Mouse (Mus musculus): ENCODE measurements around the gene Slco1a5. TPM values are rescaled to one million over a fixed set of nuclear protein-coding genes. Genes with fewer than 3 reads are reported as not detected.

Slco1a5 gene
- polyA plus RNA-seq (2014; fragmentation: Nextera tagmentation; extraction: Ambion mirVana) = not detected in 2 replicates

DNA sequence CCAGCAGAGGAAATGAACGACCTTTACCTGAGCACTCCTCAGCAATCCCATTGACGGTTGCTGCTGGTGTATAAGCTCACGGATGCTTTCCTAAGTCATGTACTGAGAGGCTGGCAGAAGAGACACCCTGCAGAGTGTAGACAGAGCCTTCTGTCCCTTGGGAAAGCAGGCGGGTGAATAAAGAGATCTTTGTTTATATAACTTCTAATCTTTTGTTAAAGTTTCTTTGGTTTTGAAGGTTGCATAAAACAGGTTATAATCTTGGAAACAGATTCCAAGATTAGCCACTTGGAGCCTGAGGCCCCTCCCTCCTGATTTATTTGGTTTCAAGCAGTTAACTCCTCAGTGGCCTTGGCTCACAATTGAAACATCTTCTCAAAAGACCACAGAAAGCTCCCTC is at the start of gene Slco1a5:
Slco1a5 (minus strand) TSS at position 101 of the 400 bp plus-strand sequence.
- Histone ChIP-seq H3K36me3 (ENCODE audit: control insufficient read depth, insufficient read depth, low read length) (no peaks in the 10 kb centered on the region), H3K27me3 (ENCODE audit: control insufficient read depth, insufficient read depth, low read length) (no peaks in the 10 kb centered on the region), H3K9me3 (replicated peaks; ENCODE audit: control insufficient read depth, low read length) (no peaks in the 10 kb centered on the region), H3K4me1 (ENCODE audit: control insufficient read depth, insufficient read depth, low read length) (no peaks in the 10 kb centered on the region), H3K27ac (ENCODE audit: low read depth, low read length) (no peak within 1 kb of the TSS), H3K4me2 (no peak within 1 kb of the TSS), H3K4me3 (ENCODE audit: low read depth, low read length) (no peak within 1 kb of the TSS), H3K9ac (ENCODE audit: low read depth, low read length) (no peak within 1 kb of the TSS)
- no peak for ATAC-seq (replicated peaks; ENCODE audit: insufficient number of reproducible peaks, low FRiP score, low TSS enrichment)
- WGBS (ENCODE audit: insufficient replicate concordance) = 30% methylated on average over 4 of the region's 4 CpGs

DNA sequence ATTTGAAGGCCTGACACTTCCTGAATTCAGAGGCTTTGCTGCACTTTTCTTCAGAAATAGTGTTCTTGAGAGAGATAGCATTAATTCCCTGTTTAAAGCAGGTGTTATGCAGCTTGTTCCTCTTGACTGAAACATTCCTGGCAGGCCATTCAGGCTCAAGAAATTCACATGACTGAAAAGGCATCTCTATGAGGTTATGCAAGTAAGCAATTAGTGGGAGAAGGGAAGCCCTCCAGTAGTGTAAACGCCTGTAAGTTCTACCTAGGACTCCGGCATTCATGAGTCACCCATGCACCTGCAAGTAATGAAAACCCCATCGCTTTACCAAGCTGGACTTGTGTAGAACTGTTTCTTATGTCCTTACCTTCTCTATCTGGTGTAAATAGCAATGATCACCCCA is 46.8 kb upstream of the Slco1a5 start:
- H3K9me3 ChIP-seq (replicated peaks; ENCODE audit: control insufficient read depth, low read length) = no peaks in the 10 kb centered on the region
- no peak for ATAC-seq (replicated peaks; ENCODE audit: insufficient number of reproducible peaks, low FRiP score, low TSS enrichment)
- H3K9ac ChIP-seq (ENCODE audit: low read depth, low read length) = no peak overlapping the region
- 84% methylated on average over 3 of the region's 3 CpGs for WGBS (ENCODE audit: insufficient replicate concordance)
- H3K4me2 ChIP-seq = no peak overlapping the region
- H3K36me3 ChIP-seq (ENCODE audit: control insufficient read depth, insufficient read depth, low read length) = peaks cover 8% of the 10 kb centered on the region; the same call in 1 of the 2 replicates
- no peak overlapping the region for H3K4me3 ChIP-seq (ENCODE audit: low read depth, low read length)
- H3K4me1 ChIP-seq (ENCODE audit: control insufficient read depth, insufficient read depth, low read length) = no peaks in the 10 kb centered on the region
- H3K27me3 ChIP-seq (ENCODE audit: control insufficient read depth, insufficient read depth, low read length) = no peaks in the 10 kb centered on the region
- H3K27ac ChIP-seq (ENCODE audit: low read depth, low read length) = no peak overlapping the region

DNA sequence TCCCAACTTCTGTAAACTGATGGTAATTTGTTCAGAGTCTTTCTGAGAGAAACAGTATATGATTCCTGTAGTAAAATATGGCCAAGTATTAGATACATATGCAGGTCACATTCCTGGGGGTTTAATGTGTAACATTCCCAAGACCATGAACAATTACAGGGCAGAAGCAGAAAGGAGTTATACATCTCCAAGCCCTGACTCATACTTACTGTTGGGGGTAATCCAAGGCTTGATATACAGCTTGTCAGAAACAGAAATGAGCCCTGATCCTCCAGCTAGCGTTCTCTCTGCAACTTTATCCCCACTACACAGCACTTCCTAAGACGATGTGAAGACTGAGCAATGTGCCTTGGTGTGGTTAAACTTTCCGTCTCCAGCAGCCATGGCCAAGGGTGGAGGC is 44.8 kb upstream of the Slco1a5 start:
- WGBS (ENCODE audit: insufficient replicate concordance) = 94% methylated on average over 3 of the region's 3 CpGs
- Histone ChIP-seq H3K36me3 (ENCODE audit: control insufficient read depth, insufficient read depth, low read length) (peaks cover 7% of the 10 kb centered on the region; the same call in 1 of the 2 replicates), H3K9ac (ENCODE audit: low read depth, low read length) (no peak overlapping the region), H3K27ac (ENCODE audit: low read depth, low read length) (no peak overlapping the region), H3K9me3 (replicated peaks; ENCODE audit: control insufficient read depth, low read length) (no peaks in the 10 kb centered on the region), H3K27me3 (ENCODE audit: control insufficient read depth, insufficient read depth, low read length) (no peaks in the 10 kb centered on the region), H3K4me2 (no peak overlapping the region), H3K4me3 (ENCODE audit: low read depth, low read length) (no peak overlapping the region), H3K4me1 (ENCODE audit: control insufficient read depth, insufficient read depth, low read length) (no peaks in the 10 kb centered on the region)
- no peak for ATAC-seq (replicated peaks; ENCODE audit: insufficient number of reproducible peaks, low FRiP score, low TSS enrichment)

GRCm38 (mm10) chr6:142366473-142367018 is 43.8 kb upstream of the Slco1a5 start:
- no peak overlapping the region for H3K9ac ChIP-seq (ENCODE audit: low read depth, low read length)
- no peak overlapping the region for H3K4me2 ChIP-seq
- no peak for ATAC-seq (replicated peaks; ENCODE audit: insufficient number of reproducible peaks, low FRiP score, low TSS enrichment)
- H3K27ac ChIP-seq (ENCODE audit: low read depth, low read length) = no peak overlapping the region
- 88% methylated on average over 10 of the region's 10 CpGs for WGBS (ENCODE audit: insufficient replicate concordance)
- H3K27me3 ChIP-seq (ENCODE audit: control insufficient read depth, insufficient read depth, low read length) = no peaks in the 10 kb centered on the region
- no peaks in the 10 kb centered on the region for H3K4me1 ChIP-seq (ENCODE audit: control insufficient read depth, insufficient read depth, low read length)
- H3K9me3 ChIP-seq (replicated peaks; ENCODE audit: control insufficient read depth, low read length) = no peaks in the 10 kb centered on the region
- H3K36me3 ChIP-seq (ENCODE audit: control insufficient read depth, insufficient read depth, low read length) = 0 out of 2 replicates have a peak, but pooled peaks cover 5% of the 10 kb centered on the region
- no peak overlapping the region for H3K4me3 ChIP-seq (ENCODE audit: low read depth, low read length)

DNA sequence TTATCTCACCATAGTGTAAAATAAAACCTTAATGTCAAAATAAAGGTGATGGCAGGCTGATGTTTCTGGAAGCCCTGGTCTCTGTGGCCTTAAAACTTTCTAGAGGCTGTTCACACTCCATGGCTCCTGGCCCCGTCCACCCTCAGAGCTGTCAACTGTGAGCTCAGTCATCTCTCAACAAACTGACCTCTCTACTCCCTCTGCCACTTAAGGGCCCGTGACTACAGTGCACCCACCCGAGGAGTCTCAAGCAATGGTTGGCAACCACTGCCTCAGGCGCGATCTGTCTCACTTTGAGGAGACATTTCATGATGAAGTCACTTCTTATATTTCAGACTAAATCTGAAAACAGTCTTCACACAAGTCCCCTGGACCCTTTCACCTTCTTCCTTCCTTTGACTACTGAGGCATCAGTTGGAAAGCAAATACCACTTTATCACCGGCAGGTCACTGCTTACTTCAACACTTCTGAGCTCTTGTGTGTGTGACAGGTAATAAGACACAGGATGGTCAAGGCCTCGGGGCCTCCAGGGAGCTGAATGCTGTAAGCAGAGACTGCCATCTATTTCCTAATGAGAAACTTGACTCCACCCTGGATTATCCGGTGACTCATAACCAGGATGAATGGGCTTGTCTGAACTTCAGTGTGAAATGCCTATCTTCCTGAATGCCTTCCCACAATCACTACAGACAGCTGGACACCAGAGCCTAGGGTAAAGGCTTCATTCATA is 43.1 kb upstream of the Slco1a5 start:
- Histone ChIP-seq H3K4me2 (no peak overlapping the region), H3K9ac (ENCODE audit: low read depth, low read length) (no peak overlapping the region), H3K27me3 (ENCODE audit: control insufficient read depth, insufficient read depth, low read length) (no peaks in the 10 kb centered on the region), H3K36me3 (ENCODE audit: control insufficient read depth, insufficient read depth, low read length) (0 out of 2 replicates have a peak, but pooled peaks cover 5% of the 10 kb centered on the region), H3K4me1 (ENCODE audit: control insufficient read depth, insufficient read depth, low read length) (no peaks in the 10 kb centered on the region), H3K4me3 (ENCODE audit: low read depth, low read length) (no peak overlapping the region), H3K27ac (ENCODE audit: low read depth, low read length) (no peak overlapping the region), H3K9me3 (replicated peaks; ENCODE audit: control insufficient read depth, low read length) (no peaks in the 10 kb centered on the region)
- 75% methylated on average over 8 of the region's 8 CpGs for WGBS (ENCODE audit: insufficient replicate concordance)
- no peak for ATAC-seq (replicated peaks; ENCODE audit: insufficient number of reproducible peaks, low FRiP score, low TSS enrichment)

GRCm38 (mm10) chr6:142363019-142363576 is 40.3 kb upstream of the Slco1a5 start:
- peaks cover 11% of the 10 kb centered on the region for H3K36me3 ChIP-seq (ENCODE audit: control insufficient read depth, insufficient read depth, low read length)
- H3K9ac ChIP-seq (ENCODE audit: low read depth, low read length) = no peak overlapping the region
- no peaks in the 10 kb centered on the region for H3K9me3 ChIP-seq (replicated peaks; ENCODE audit: control insufficient read depth, low read length)
- ATAC-seq (replicated peaks; ENCODE audit: insufficient number of reproducible peaks, low FRiP score, low TSS enrichment) = no peak
- H3K27me3 ChIP-seq (ENCODE audit: control insufficient read depth, insufficient read depth, low read length) = no peaks in the 10 kb centered on the region
- no peaks in the 10 kb centered on the region for H3K4me1 ChIP-seq (ENCODE audit: control insufficient read depth, insufficient read depth, low read length)
- H3K4me2 ChIP-seq = no peak overlapping the region
- 78% methylated on average over 9 of the region's 9 CpGs for WGBS (ENCODE audit: insufficient replicate concordance)
- H3K4me3 ChIP-seq (ENCODE audit: low read depth, low read length) = no peak overlapping the region
- no peak overlapping the region for H3K27ac ChIP-seq (ENCODE audit: low read depth, low read length)

DNA sequence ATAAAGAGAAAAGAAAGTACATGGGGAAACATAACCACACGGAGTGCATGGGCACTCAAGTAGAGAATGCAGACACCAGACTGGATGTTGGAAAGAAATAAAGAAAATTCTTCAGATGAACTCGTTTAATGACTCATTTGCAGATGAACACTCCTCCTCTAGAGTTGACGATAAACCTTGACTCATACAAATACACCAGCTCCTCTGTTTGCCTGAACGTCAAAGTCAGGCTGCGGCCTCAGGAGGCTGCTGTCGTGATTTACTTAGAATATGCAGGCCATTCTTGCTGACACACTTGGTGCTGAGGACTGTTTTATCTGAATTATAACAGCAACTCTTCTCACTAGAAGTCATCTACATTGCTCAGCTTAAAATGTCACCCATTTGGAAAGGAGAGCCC is 39.3 kb upstream of the Slco1a5 start:
- Histone ChIP-seq H3K4me1 (ENCODE audit: control insufficient read depth, insufficient read depth, low read length) (no peaks in the 10 kb centered on the region), H3K9me3 (replicated peaks; ENCODE audit: control insufficient read depth, low read length) (no peaks in the 10 kb centered on the region), H3K27ac (ENCODE audit: low read depth, low read length) (no peak overlapping the region), H3K27me3 (ENCODE audit: control insufficient read depth, insufficient read depth, low read length) (no peaks in the 10 kb centered on the region), H3K4me2 (no peak overlapping the region), H3K9ac (ENCODE audit: low read depth, low read length) (no peak overlapping the region), H3K4me3 (ENCODE audit: low read depth, low read length) (no peak overlapping the region), H3K36me3 (ENCODE audit: control insufficient read depth, insufficient read depth, low read length) (peaks cover 11% of the 10 kb centered on the region)
- no peak for ATAC-seq (replicated peaks; ENCODE audit: insufficient number of reproducible peaks, low FRiP score, low TSS enrichment)
- 85% methylated on average over 6 of the region's 6 CpGs for WGBS (ENCODE audit: insufficient replicate concordance)

GRCm38 (mm10) chr6:142357106-142357505 is 34.3 kb upstream of the Slco1a5 start:
- ATAC-seq (replicated peaks; ENCODE audit: insufficient number of reproducible peaks, low FRiP score, low TSS enrichment) = no peak
- Histone ChIP-seq H3K27me3 (ENCODE audit: control insufficient read depth, insufficient read depth, low read length) (no peaks in the 10 kb centered on the region), H3K4me2 (no peak overlapping the region), H3K4me1 (ENCODE audit: control insufficient read depth, insufficient read depth, low read length) (no peaks in the 10 kb centered on the region), H3K4me3 (ENCODE audit: low read depth, low read length) (no peak overlapping the region), H3K9ac (ENCODE audit: low read depth, low read length) (no peak overlapping the region), H3K9me3 (replicated peaks; ENCODE audit: control insufficient read depth, low read length) (no peaks in the 10 kb centered on the region), H3K27ac (ENCODE audit: low read depth, low read length) (no peak overlapping the region), H3K36me3 (ENCODE audit: control insufficient read depth, insufficient read depth, low read length) (peaks cover 12% of the 10 kb centered on the region)
- 60% methylated on average over 7 of the region's 7 CpGs for WGBS (ENCODE audit: insufficient replicate concordance)
